Mouse (Mus musculus) CH12.LX (cell line): ENCODE data around the gene Frmd5. TPM values are rescaled to one million over a fixed set of nuclear protein-coding genes. Genes with fewer than 3 reads are reported as not detected.
A peak's percentile ranks its signal among the peaks of the same experiment; 100 is the strongest.

Experiments used
- DNase-seq: peaks from one replicate; pipeline ENCODE4 v3.0.0-alpha.2; 2013; ENCODE audit errors: extremely low read depth
- H3K27ac ChIP-seq: 2 replicates; pipeline ENCODE4 v1.5.1; 2012; ENCODE audit warnings: low read depth, mild to moderate bottlenecking, control low read depth, moderate library complexity; ENCODE audit not compliant: insufficient read depth
- H3K27me3 ChIP-seq: replicated peaks from 2 replicates; pipeline ENCODE3; 2012; ENCODE audit warnings: inconsistent platforms
- H3K36me3 ChIP-seq, 2 experiments: replicated peaks in 1 of 2; 2 replicates each; pipeline versions ENCODE3 to v1.6.1; 2012; ENCODE audit warnings: inconsistent platforms in 1 of 2, low read length in 1 of 2, mild to moderate bottlenecking in 1 of 2, mixed read lengths in 1 of 2, moderate library complexity in 1 of 2; ENCODE audit not compliant: control insufficient read depth in 1 of 2, insufficient read depth in 1 of 2
- H3K4me1 ChIP-seq, 2 experiments: 2 replicates each; pipeline ENCODE4 v1.6.1; 2012; ENCODE audit warnings: inconsistent platforms in 1 of 2, moderate library complexity in 1 of 2; ENCODE audit not compliant: insufficient read depth in 2 of 2, control insufficient read depth in 1 of 2
- H3K4me2 ChIP-seq: 2 replicates; pipeline ENCODE4 v1.6.1; 2012; ENCODE audit warnings: low read depth, mild to moderate bottlenecking, control low read depth; ENCODE audit not compliant: poor library complexity, insufficient read depth, severe bottlenecking
- H3K4me3 ChIP-seq, 3 experiments: fragments of 150-350 bp in 1 of 3; sonication (generic) in 1 of 3; replicated peaks in 1 of 3; 2 replicates each; pipeline versions ENCODE3 to v1.5.1; 2011 to 2012; ENCODE audit warnings: low read depth in 2 of 3, low read length in 2 of 3, mild to moderate bottlenecking in 2 of 3, moderate library complexity in 2 of 3, control low read depth in 1 of 3, improper control_type of control experiment in 1 of 3, inconsistent platforms in 1 of 3, mixed read lengths in 1 of 3; ENCODE audit not compliant: poor library complexity in 1 of 3
- H3K79me2 ChIP-seq: replicated peaks from 2 replicates; pipeline ENCODE4 v1.6.1; 2012; ENCODE audit warnings: mild to moderate bottlenecking, moderate library complexity; ENCODE audit not compliant: control insufficient read depth, poor library complexity, insufficient read depth, severe bottlenecking; ENCODE audit errors: extremely low read depth
- H3K9ac ChIP-seq: 2 replicates; pipeline ENCODE4 v1.6.1; 2012; ENCODE audit warnings: low read depth, mild to moderate bottlenecking, control low read depth, moderate library complexity; ENCODE audit not compliant: insufficient read depth
- H3K9me3 ChIP-seq: replicated peaks from 2 replicates; pipeline ENCODE3; 2012; ENCODE audit warnings: low read length, inconsistent platforms, mixed read lengths
- BHLHE40 ChIP-seq: IDR thresholded peaks from 2 replicates; pipeline ENCODE4 v1.6.1; 2011; ENCODE audit warnings: mild to moderate bottlenecking, low read depth, low read length, improper control_type of control experiment
- CHD1 ChIP-seq: IDR thresholded peaks from 2 replicates; pipeline ENCODE4 v1.6.1; 2012; ENCODE audit warnings: low read depth, low read length, improper control_type of control experiment, inconsistent platforms
- CHD2 ChIP-seq: IDR thresholded peaks from 2 replicates; pipeline ENCODE4 v1.6.1; 2011; ENCODE audit warnings: low read length, improper control_type of control experiment
- CTCF ChIP-seq, 2 experiments: IDR thresholded peaks in 1 of 2; conservative IDR thresholded peaks in 1 of 2; 2 replicates each; pipeline ENCODE4 v1.5.1; 2011 to 2012; ENCODE audit warnings: low read depth in 2 of 2, low read length in 2 of 2, improper control_type of control experiment in 1 of 2, inconsistent platforms in 1 of 2, mild to moderate bottlenecking in 1 of 2, moderate library complexity in 1 of 2
- ELF1 ChIP-seq: IDR thresholded peaks from 2 replicates; pipeline ENCODE4 v1.6.1; 2014; ENCODE audit warnings: low read depth, mild to moderate bottlenecking, inconsistent platforms, low read length, improper control_type of control experiment
- HCFC1 ChIP-seq: IDR thresholded peaks from 2 replicates; pipeline ENCODE4 v1.6.1; 2012; ENCODE audit warnings: low read depth, mild to moderate bottlenecking, inconsistent platforms, low read length, improper control_type of control experiment
- IRF4 ChIP-seq: IDR thresholded peaks from 2 replicates; pipeline ENCODE4 v1.6.1; 2014; ENCODE audit warnings: low read depth, mild to moderate bottlenecking, inconsistent platforms, low read length, improper control_type of control experiment
- JUN ChIP-seq: IDR thresholded peaks from 2 replicates; pipeline ENCODE4 v1.6.1; 2011; ENCODE audit warnings: low read depth, mild to moderate bottlenecking, low read length, improper control_type of control experiment, moderate library complexity; ENCODE audit not compliant: insufficient read depth
- MAZ ChIP-seq: IDR thresholded peaks from 2 replicates; pipeline ENCODE4 v1.6.1; 2012; ENCODE audit warnings: low read depth, mild to moderate bottlenecking, inconsistent platforms, low read length, improper control_type of control experiment, moderate library complexity
- MXI1 ChIP-seq: IDR thresholded peaks from 2 replicates; pipeline ENCODE4 v1.6.1; 2011; ENCODE audit warnings: mild to moderate bottlenecking, low read depth, low read length, improper control_type of control experiment
- MYC ChIP-seq: IDR thresholded peaks from 2 replicates; pipeline ENCODE4 v1.6.1; 2011; ENCODE audit warnings: low read depth, mild to moderate bottlenecking, improper control_type of control experiment, low read length
- NELFE ChIP-seq: IDR thresholded peaks from 2 replicates; pipeline ENCODE4 v1.6.1; 2011; ENCODE audit warnings: low read depth, low read length, improper control_type of control experiment
- PAX5 ChIP-seq: IDR thresholded peaks from 2 replicates; pipeline ENCODE4 v1.6.1; 2012; ENCODE audit warnings: low read length, inconsistent platforms, mixed read lengths
- POLR2A ChIP-seq: IDR thresholded peaks from 2 replicates; pipeline ENCODE4 v1.6.1; 2011; ENCODE audit warnings: low read depth, mild to moderate bottlenecking, improper control_type of control experiment, low read length
- POLR2AphosphoS2 ChIP-seq: IDR thresholded peaks from 2 replicates; pipeline ENCODE4 v1.6.1; 2011; ENCODE audit warnings: low read depth, low read length, improper control_type of control experiment
- RAD21 ChIP-seq: IDR thresholded peaks from 2 replicates; pipeline ENCODE4 v1.6.1; 2011; ENCODE audit warnings: low read depth, mild to moderate bottlenecking, low read length, improper control_type of control experiment, moderate library complexity
- RCOR1 ChIP-seq: conservative IDR thresholded peaks from 2 replicates; pipeline ENCODE4 v1.6.1; 2012; ENCODE audit warnings: low read depth, mild to moderate bottlenecking, inconsistent platforms, low read length, improper control_type of control experiment
- SIN3A ChIP-seq: IDR thresholded peaks from 2 replicates; pipeline ENCODE4 v1.6.1; 2012; ENCODE audit warnings: low read length, improper control_type of control experiment, inconsistent platforms
- SMC3 ChIP-seq: IDR thresholded peaks from 2 replicates; pipeline ENCODE4 v1.6.1; 2011; ENCODE audit warnings: low read depth, low read length, improper control_type of control experiment
- TBP ChIP-seq: conservative IDR thresholded peaks from 2 replicates; pipeline ENCODE4 v1.6.1; 2011; ENCODE audit warnings: low read depth, low read length, improper control_type of control experiment
- TCF12 ChIP-seq: IDR thresholded peaks from 2 replicates; pipeline ENCODE4 v1.6.1; 2014; ENCODE audit warnings: low read depth, mild to moderate bottlenecking, inconsistent platforms, low read length, improper control_type of control experiment
- USF1 ChIP-seq: IDR thresholded peaks from 2 replicates; pipeline ENCODE4 v1.6.1; 2014; ENCODE audit warnings: low read depth, mild to moderate bottlenecking, inconsistent platforms, low read length, improper control_type of control experiment
- ZC3H11A ChIP-seq: IDR thresholded peaks from 2 replicates; pipeline ENCODE4 v1.6.1; 2012; ENCODE audit warnings: low read depth, mild to moderate bottlenecking, inconsistent platforms, low read length, improper control_type of control experiment
- ZKSCAN1 ChIP-seq: IDR thresholded peaks from 2 replicates; pipeline ENCODE4 v1.6.1; 2012; ENCODE audit warnings: low read depth, inconsistent platforms, low read length, improper control_type of control experiment, borderline replicate concordance
- ZMIZ1 ChIP-seq: IDR thresholded peaks from 2 replicates; pipeline ENCODE4 v1.6.1; 2012; ENCODE audit warnings: low read depth, mild to moderate bottlenecking, inconsistent platforms, low read length, improper control_type of control experiment
- ZNF384 ChIP-seq: IDR thresholded peaks from 2 replicates; pipeline ENCODE4 v1.6.1; 2012; ENCODE audit warnings: low read depth, low read length, improper control_type of control experiment, inconsistent platforms
- dilution Hi-C: fragments of 300-500 bp; cut with MboI; formaldehyde crosslinking; loops from 2 replicates; pipeline ENCODE4 v1.14.3; 2020; ENCODE audit warnings: low sequenced_read_pairs; ENCODE audit not compliant: extremely low pct_unique_long_range_greater_than_20kb, extremely low pct_ligation_motif_present
- in situ Hi-C: fragments of 300-500 bp; cut with MboI; formaldehyde crosslinking; loops from 3 replicates; pipeline ENCODE4 v1.14.3; 2019; ENCODE audit warnings: low sequenced_read_pairs, low pct_ligation_motif_present, low pct_unique_long_range_greater_than_20kb, mixed read lengths
- polyA plus RNA-seq: library from polyadenylated mRNA; unstranded; fragments of >175 nt; gene quantifications from 2 replicates; pipeline ENCODE4 v1.2.1, GENCODE M21; 2012; ENCODE audit warnings: low read depth; ENCODE audit not compliant: insufficient read length
- total RNA-seq, 2 experiments: library from RNA; depleted of rRNA; stranded (reverse); fragments of 300-350 nt in 1 of 2; fragments of >200 nt in 1 of 2; gene quantifications; 2 replicates each; pipeline ENCODE4 v1.2.3; 2012 to 2014

Frmd5 gene
- total and polyA plus RNA-seq, 3 experiments: 1.9 to 3.5 (median 3.2) TPM

GRCm38 (mm10) chr2:121574066-121574630 lies 232.7 kb downstream of the Frmd5 start:
- H3K27me3 ChIP-seq: no peaks in the 10 kb centered on the region
- in situ Hi-C loops: loop anchor here (5.0 to 25.0 kb wide), 2 partner anchors 258 to 463 kb away; partner anchors contain the start of gene Eif3j1
- TF ChIP-seq JUN: no peak
- peak; percentile 64; the same call in 1 of the 2 replicates for TF ChIP-seq ZMIZ1
- peak; percentile 89 for TF ChIP-seq TBP
- no peak for TF ChIP-seq MXI1
- no peak for TF ChIP-seq CTCF (conservative IDR thresholded peaks at IDR 0.05 in 1 of 2, IDR thresholded peaks at IDR 0.05 in 1 of 2; ENCODE audit: low read depth in 2 of 2, low read length in 2 of 2)
- peak; percentile 72 for TF ChIP-seq POLR2A
- TF ChIP-seq USF1: no peak
- no peak for TF ChIP-seq SMC3
- peak; percentile 39 for TF ChIP-seq HCFC1
- TF ChIP-seq BHLHE40: no peak
- TF ChIP-seq ZKSCAN1: no peak
- peak; percentile 51; the same call in 1 of the 2 replicates for TF ChIP-seq SIN3A
- no peak for TF ChIP-seq RCOR1
- TF ChIP-seq RAD21: no peak
- TF ChIP-seq ELF1: peak; percentile 84
- 0 out of 2 replicates have a peak, but pooled peaks have one; percentile 25 for TF ChIP-seq TCF12
- TF ChIP-seq MAZ: 0 out of 2 replicates have a peak, but pooled peaks have one; percentile 20
- TF ChIP-seq NELFE: peak; percentile 56
- TF ChIP-seq CHD2: no peak
- no peak for TF ChIP-seq IRF4
- TF ChIP-seq POLR2AphosphoS2: no peak
- TF ChIP-seq, all 38 proteins: peak for 9
- peak; percentile 74 for DNase-seq
- H3K4me2 ChIP-seq: peak overlapping the region; percentile 17
- H3K79me2 ChIP-seq: no peaks in the 10 kb centered on the region
- H3K9ac ChIP-seq: peak overlapping the region; percentile 23
- dilution Hi-C loops: no loop called here
- H3K36me3 ChIP-seq: peaks cover 0 to 7% of the 10 kb centered on the region in 2 experiments
- H3K9me3 ChIP-seq: no peaks in the 10 kb centered on the region
- H3K4me1 ChIP-seq: peaks cover 8 to 49% of the 10 kb centered on the region in 2 experiments
- no peak overlapping the region for H3K27ac ChIP-seq
- H3K4me3 ChIP-seq: peak overlapping the region; percentile 44 to 67 (median 57)

DNA sequence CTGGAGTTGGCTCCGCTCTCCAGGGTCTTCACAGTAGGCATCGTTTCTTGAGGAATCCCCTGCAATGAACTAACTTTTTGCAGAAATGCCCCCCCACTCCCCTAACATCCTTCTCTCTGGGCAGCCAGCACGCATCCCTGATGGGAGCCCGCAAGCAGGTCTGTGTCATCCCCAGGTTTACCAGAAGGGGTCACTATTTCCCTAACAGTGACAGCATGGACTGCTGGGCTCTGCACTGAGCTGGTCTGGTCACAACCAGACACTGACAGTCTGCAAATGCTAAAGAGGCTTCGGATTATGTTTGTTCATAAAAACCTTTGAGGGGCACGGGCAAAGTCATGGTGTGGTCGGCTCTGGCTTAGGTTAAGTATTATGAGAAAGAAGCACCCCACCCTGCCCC lies 235.1 kb downstream of the Frmd5 start:
- TF ChIP-seq CHD1 (no peak), RAD21 (peak; percentile 98), USF1 (no peak), SMC3 (peak; percentile 84), MYC (no peak), PAX5 (no peak), CTCF (conservative IDR thresholded peaks at IDR 0.05 in 1 of 2, IDR thresholded peaks at IDR 0.05 in 1 of 2; ENCODE audit: low read depth in 2 of 2, low read length in 2 of 2) (peak; percentile 53 to 94), ZC3H11A (peak; percentile 31; the same call in 1 of the 2 replicates), IRF4 (0 out of 2 replicates have a peak, but pooled peaks have one; percentile 12), POLR2A (no peak), ZNF384 (no peak), ZKSCAN1 (no peak)
- TF ChIP-seq, all 38 proteins: peak for 5
- no peaks in the 10 kb centered on the region for H3K27me3 ChIP-seq
- H3K79me2 ChIP-seq: no peaks in the 10 kb centered on the region
- H3K4me2 ChIP-seq: no peak overlapping the region
- H3K9me3 ChIP-seq: no peaks in the 10 kb centered on the region
- H3K4me3 ChIP-seq: no peak overlapping the region
- in situ Hi-C loops: loop anchor here (5.0 to 25.0 kb wide), 2 partner anchors 261 to 466 kb away; partner anchors contain the start of gene Eif3j1
- peaks cover 8 to 49% of the 10 kb centered on the region in 2 experiments for H3K4me1 ChIP-seq
- DNase-seq: peak; percentile 85
- H3K27ac ChIP-seq: no peak overlapping the region
- peaks cover 0 to 14% of the 10 kb centered on the region in 2 experiments for H3K36me3 ChIP-seq
- H3K9ac ChIP-seq: no peak overlapping the region
- dilution Hi-C loops: no loop called here
